Mouse (Mus musculus) layer of hippocampus, postnatal 36 days (tissue): ENCODE data around the gene Mtor. TPM values are rescaled to one million over a fixed set of nuclear protein-coding genes. Genes with fewer than 3 reads are reported as not detected.

Experiments
- DNase-seq, 2 experiments: peaks; one replicate each; pipeline ENCODE4 v3.0.0; 2022
- total RNA-seq, 2 experiments: library from RNA; stranded (reverse); gene quantifications; 2 replicates each; pipeline ENCODE4 v1.2.3; 2021

The Mtor gene
- total RNA-seq, 2 experiments from 2014 or later, result 80.7 to 85.9 TPM

GRCm38 (mm10) chr4:148487841-148488240, 39.4 kb downstream of the Mtor start:
- no peak for DNase-seq

- no peak for DNase-seq
These were observed 42.1 kb downstream of the Mtor start for GRCm38 (mm10) chr4:148490502-148490901.

GRCm38 (mm10) chr4:148491448-148491847, 43.0 kb downstream of the Mtor start:
- DNase-seq, result peak; percentile 53 to 55

GRCm38 (mm10) chr4:148495160-148495559, 46.7 kb downstream of the Mtor start:
- DNase-seq, result no peak

- peak; percentile 49 to 62 for DNase-seq
These were observed 47.7 kb downstream of the Mtor start for GRCm38 (mm10) chr4:148495874-148496689.

GRCm38 (mm10) chr4:148500410-148500867, 52.0 kb downstream of the Mtor start, which contains the start of gene Angptl7:
Angptl7 (minus strand) TSS chr4:148500460.
- DNase-seq, result no peak

GRCm38 (mm10) chr4:148504497-148504959, 56.1 kb downstream of the Mtor start:
- DNase-seq, result peak; percentile 61 to 70

GRCm38 (mm10) chr4:148507585-148507984, 59.2 kb downstream of the Mtor start:
- DNase-seq, result no peak

- no peak for DNase-seq
These were observed 59.9 kb downstream of the Mtor start for GRCm38 (mm10) chr4:148508084-148508849.

- DNase-seq, result no peak
These were observed 61.2 kb downstream of the Mtor start for GRCm38 (mm10) chr4:148509450-148510084.

GRCm38 (mm10) chr4:148510691-148511090, 62.3 kb downstream of the Mtor start:
- DNase-seq, result no peak

GRCm38 (mm10) chr4:148511334-148511733, 62.9 kb downstream of the Mtor start:
- no peak for DNase-seq

- peak in 1 of 2 experiments; percentile 29 for DNase-seq
These were observed 64.7 kb downstream of the Mtor start for GRCm38 (mm10) chr4:148513021-148513559.

- DNase-seq, result no peak
These were observed 66.9 kb downstream of the Mtor start for GRCm38 (mm10) chr4:148515313-148515712.

GRCm38 (mm10) chr4:148517809-148518208, 69.4 kb downstream of the Mtor start:
- no peak for DNase-seq

- no peak for DNase-seq
These were observed 69.9 kb downstream of the Mtor start for GRCm38 (mm10) chr4:148518235-148518795.

- DNase-seq, result no peak
These were observed 75.1 kb downstream of the Mtor start for GRCm38 (mm10) chr4:148523538-148523937.

GRCm38 (mm10) chr4:148527158-148527910, 78.9 kb downstream of the Mtor start:
- no peak for DNase-seq

- no peak for DNase-seq
These were observed 81.9 kb downstream of the Mtor start for GRCm38 (mm10) chr4:148530351-148530750.

- DNase-seq, result no peak
These were observed 82.4 kb downstream of the Mtor start for GRCm38 (mm10) chr4:148530778-148531177.

- DNase-seq, result no peak
These were observed 82.9 kb downstream of the Mtor start for GRCm38 (mm10) chr4:148531341-148531740.
